Mouse (Mus musculus): ENCODE results near the gene Hoxb9.

GRCm38 (mm10) chr11:96287411-96287810 is 16.2 kb downstream of the Hoxb9 start:
- no peak for TF ChIP-seq CTCF (conservative IDR thresholded peaks at IDR 0.05; ENCODE audit: low read length)
- no peak for TF ChIP-seq POU5F1 (IDR thresholded peaks at IDR 0.05; ENCODE audit: borderline replicate concordance, low read length)
- no peak for TF ChIP-seq NANOG (IDR thresholded peaks at IDR 0.05; ENCODE audit: borderline replicate concordance, low read length)

All from E14TG2a.4 (cell line).